Mouse (Mus musculus) left cerebral cortex, adult 9 months (tissue): ENCODE data around the gene B430218F22Rik.
"Not testable (repeated sequence)": the region's sequence is repeated elsewhere in the genome, so short reads cannot be mapped to it uniquely, and the experiment has no call there.

Source experiments
- DNase-seq, 2 experiments: peaks; one replicate each; pipeline ENCODE4 v3.0.0; 2022; ENCODE audit warnings: low spot score in 2 of 2

Gene B430218F22Rik

GRCm38 (mm10) chr13:118386511-118387447 lies at the start of gene B430218F22Rik, which contains the start of gene Mrps30:
Gene B430218F22Rik (plus strand): TSS chr13:118386630.
Gene Mrps30 (minus strand): TSS chr13:118387252.
- peak; percentile 81 to 95 for DNase-seq

GRCm38 (mm10) chr13:118350257-118350656 lies 36.2 kb upstream of the B430218F22Rik start:
- no peak for DNase-seq

- DNase-seq: no peak
Observed at GRCm38 (mm10) chr13:118350870-118351269, 35.6 kb upstream of the B430218F22Rik start.

- DNase-seq: peak; percentile 46 to 62
Observed at GRCm38 (mm10) chr13:118363342-118363741, 23.1 kb upstream of the B430218F22Rik start.

GRCm38 (mm10) chr13:118365774-118366173 lies 20.7 kb upstream of the B430218F22Rik start:
- DNase-seq: no peak

DNA sequence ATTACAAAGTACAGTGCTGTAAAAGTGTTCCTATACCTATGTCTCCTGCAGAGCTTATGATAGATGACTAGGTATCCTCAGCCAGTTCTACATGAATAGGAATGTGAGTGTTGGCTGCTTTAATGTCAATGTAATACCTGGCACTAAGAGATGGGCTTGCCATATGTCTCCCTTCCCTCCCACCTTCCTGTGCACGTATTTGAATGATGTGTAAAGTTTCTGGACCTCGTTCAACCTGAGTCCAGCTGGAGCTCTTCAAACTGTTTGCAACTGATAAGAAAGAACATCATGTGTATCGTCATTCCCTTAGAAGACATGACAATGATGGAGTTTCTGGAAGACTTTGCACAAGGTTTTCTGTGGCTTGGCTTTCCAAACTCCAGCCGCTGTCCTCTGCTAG lies 13.6 kb upstream of the B430218F22Rik start:
- peak in 1 of 2 experiments; percentile 19 for DNase-seq

GRCm38 (mm10) chr13:118379155-118379554 lies 7.3 kb upstream of the B430218F22Rik start:
- peak in 1 of 2 experiments; percentile 72 for DNase-seq

DNA sequence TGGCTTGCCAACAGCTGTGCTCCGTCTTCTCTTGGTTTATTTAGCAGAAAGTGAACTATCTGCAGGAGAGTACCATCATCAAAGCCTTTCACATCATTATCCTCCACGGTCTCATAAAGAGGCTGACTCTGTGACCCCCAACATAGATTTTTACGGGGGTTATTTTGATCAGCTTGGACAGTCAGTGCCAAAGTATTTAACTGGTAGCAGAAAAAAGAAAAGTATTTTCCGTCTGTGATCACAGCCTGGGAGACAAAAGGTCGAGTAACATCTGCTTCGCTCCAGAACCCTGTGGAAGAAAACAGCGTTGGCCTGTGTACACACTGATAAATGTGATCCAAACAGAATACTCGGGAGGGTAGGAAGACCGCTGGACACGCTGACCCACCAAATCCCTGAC lies 6.0 kb upstream of the B430218F22Rik start:
- no peak for DNase-seq

- not testable (repeated sequence) for DNase-seq
Observed at GRCm38 (mm10) chr13:118387448-118387801, 995 bp downstream of the B430218F22Rik start.

DNA sequence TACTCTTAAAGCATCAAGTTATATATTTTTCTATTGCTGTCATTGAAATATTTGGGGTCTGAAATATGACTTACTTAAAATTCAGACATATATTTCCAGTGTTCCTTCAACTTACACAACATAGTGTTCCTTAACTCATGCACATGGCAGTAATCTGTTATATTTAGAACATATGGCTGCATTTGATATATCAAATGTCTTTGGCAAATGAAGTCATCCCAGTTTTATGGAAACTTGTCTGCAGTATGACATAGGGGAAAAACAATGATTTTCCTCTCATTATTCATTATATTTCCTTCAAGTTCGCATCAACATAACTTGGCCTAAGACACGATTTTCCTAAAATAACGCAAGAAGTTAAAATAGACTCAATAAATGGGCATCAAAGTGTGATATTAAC lies 9.4 kb downstream of the B430218F22Rik start:
- DNase-seq: no peak

DNA sequence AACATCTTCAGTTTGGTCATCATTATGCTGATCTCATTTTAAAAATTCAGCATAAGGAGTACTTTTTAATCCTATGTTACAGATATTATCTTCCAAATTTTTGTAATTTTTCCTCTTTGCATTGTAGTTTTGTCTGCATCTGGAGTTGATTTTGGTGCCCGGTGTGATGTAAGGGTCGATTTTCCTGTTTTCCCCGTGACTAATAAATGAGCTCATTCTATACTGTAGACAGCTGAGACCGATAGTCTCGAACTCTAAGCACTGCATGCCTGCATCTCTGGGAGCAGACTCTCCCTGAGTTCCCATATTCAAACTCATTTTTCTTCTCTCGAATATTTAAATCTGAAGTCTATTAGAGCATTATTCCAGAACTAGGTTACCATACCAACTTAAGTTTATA lies 13.9 kb downstream of the B430218F22Rik start:
- DNase-seq: no peak

GRCm38 (mm10) chr13:118403544-118403943 lies 17.1 kb downstream of the B430218F22Rik start:
- DNase-seq: no peak

GRCm38 (mm10) chr13:118411297-118411992 lies 25.0 kb downstream of the B430218F22Rik start:
- no peak for DNase-seq

- DNase-seq: no peak
Observed at GRCm38 (mm10) chr13:118418163-118418562, 31.7 kb downstream of the B430218F22Rik start.

GRCm38 (mm10) chr13:118420408-118420807 lies 34.0 kb downstream of the B430218F22Rik start:
- no peak for DNase-seq

GRCm38 (mm10) chr13:118420847-118421246 lies 34.4 kb downstream of the B430218F22Rik start:
- DNase-seq: no peak
